Mouse (Mus musculus) brain, embryonic 14.5 days (tissue): ENCODE measurements around the gene Pus3. TPM values are rescaled to one million over a fixed set of nuclear protein-coding genes. Genes with fewer than 3 reads are reported as not detected.
A peak's percentile ranks its signal among the peaks of the same experiment; 100 is the strongest.

ENCODE experiments used
- DNase-seq: peaks from one replicate; pipeline ENCODE4 v3.0.0-alpha.2; 2011; ENCODE audit warnings: low read depth
- CTCF ChIP-seq: fragments of 200-500 bp; IDR thresholded peaks from 2 replicates; pipeline ENCODE4 v1.5.1; 2012; ENCODE audit warnings: inconsistent platforms, mild to moderate bottlenecking, moderate library complexity, borderline replicate concordance; ENCODE audit not compliant: insufficient read depth, insufficient read length; ENCODE audit errors: extremely low read depth
- POLR2A ChIP-seq: fragments of 200-500 bp; IDR thresholded peaks from 2 replicates; pipeline ENCODE4 v1.6.1; 2012; ENCODE audit warnings: mild to moderate bottlenecking, inconsistent platforms, borderline replicate concordance; ENCODE audit not compliant: poor library complexity, insufficient read depth, insufficient read length, severe bottlenecking; ENCODE audit errors: extremely low read depth
- polyA plus RNA-seq: library from polyadenylated mRNA; depleted of rRNA; stranded (reverse); fragments of >200 nt; gene quantifications from 2 replicates; pipeline ENCODE4 v1.2.3, GENCODE M21; 2012

Gene Pus3
- polyA plus RNA-seq, 1 experiment: 12.6 TPM

GRCm38 (mm10) chr9:35559009-35559890 lies 855 bp downstream of the Pus3 start:
- TF ChIP-seq CTCF: no peak
- TF ChIP-seq POLR2A: peak; percentile 58; the same call in 1 of the 2 replicates
- peak; percentile 98 for DNase-seq

- no peak for DNase-seq
- TF ChIP-seq CTCF (no peak), POLR2A (no peak)
These were observed 2.7 kb downstream of the Pus3 start for GRCm38 (mm10) chr9:35561076-35561475.

GRCm38 (mm10) chr9:35561583-35561982 lies 3.2 kb downstream of the Pus3 start:
- DNase-seq: no peak
- TF ChIP-seq CTCF (no peak), POLR2A (no peak)

- no peak for TF ChIP-seq POLR2A
- TF ChIP-seq CTCF: no peak
- DNase-seq: no peak
These were observed 6.3 kb downstream of the Pus3 start for GRCm38 (mm10) chr9:35564536-35565240.

GRCm38 (mm10) chr9:35567995-35568394 lies 9.6 kb downstream of the Pus3 start:
- no peak for DNase-seq
- no peak for TF ChIP-seq POLR2A
- TF ChIP-seq CTCF: no peak

GRCm38 (mm10) chr9:35569571-35570534 lies 11.5 kb downstream of the Pus3 start, which contains the start of the genes Pate2 and Hyls1:
Gene Pate2 (plus strand): TSS chr9:35570284.
Gene Hyls1 (minus strand): TSS chr9:35570398.
- peak; percentile 39; the same call in 1 of the 2 replicates for TF ChIP-seq CTCF
- peak; percentile 42; the same call in 1 of the 2 replicates for TF ChIP-seq POLR2A
- DNase-seq: peak; percentile 99

- no peak for DNase-seq
- no peak for TF ChIP-seq POLR2A
- no peak for TF ChIP-seq CTCF
These were observed 12.3 kb downstream of the Pus3 start for GRCm38 (mm10) chr9:35570663-35571062.

- DNase-seq: no peak
These were observed 16.0 kb downstream of the Pus3 start for GRCm38 (mm10) chr9:35574416-35574815.

GRCm38 (mm10) chr9:35587674-35588073 lies 29.3 kb downstream of the Pus3 start:
- no peak for TF ChIP-seq CTCF
- TF ChIP-seq POLR2A: no peak
- DNase-seq: no peak

More at GRCm38 (mm10) chr9:35574416-35574815, 16.0 kb downstream of the Pus3 start:
- no peak for TF ChIP-seq CTCF
- TF ChIP-seq POLR2A: no peak

- peak; percentile 55 for DNase-seq
These were observed 34.5 kb downstream of the Pus3 start for GRCm38 (mm10) chr9:35592903-35593302.

GRCm38 (mm10) chr9:35607647-35608405 lies 49.4 kb downstream of the Pus3 start:
- TF ChIP-seq POLR2A (no peak), CTCF (no peak)

More at GRCm38 (mm10) chr9:35592903-35593302, 34.5 kb downstream of the Pus3 start:
- peak; percentile 53; the same call in 1 of the 2 replicates for TF ChIP-seq CTCF
- no peak for TF ChIP-seq POLR2A

More at GRCm38 (mm10) chr9:35607647-35608405, 49.4 kb downstream of the Pus3 start:
- no peak for DNase-seq
